Mouse (Mus musculus): ENCODE data around the gene Ccl27a. TPM values are rescaled to one million over a fixed set of nuclear protein-coding genes. Genes with fewer than 3 reads are reported as not detected.
"Not testable (repeated sequence)": the region's sequence is repeated elsewhere in the genome, so short reads cannot be mapped to it uniquely, and the experiment has no call there.

Gene Ccl27a
- total RNA-seq (2021) = 100 to 1,000 TPM; 250 to 265 TPM
- long read RNA-seq, experiment 1, transcript Ccl27a-204 (3 exons, 731 nt) = minor isoform, 9 of 101 reads
- long read RNA-seq, experiment 1, transcript Ccl27a-205 (5 exons, 841 nt) = minor isoform, 11 of 101 reads
- long read RNA-seq, experiment 1, transcript Ccl27a-206 (6 exons, 590 nt) = major isoform, 18 of 101 reads
- long read RNA-seq, experiment 1, transcript Ccl27a-202 (4 exons, 350 nt) = minor isoform, 9 of 101 reads
- long read RNA-seq, experiment 1, partial matches to known transcripts = 1 of 101 reads
- long read RNA-seq, experiment 1, other reads (novel, unspliced or antisense) = 42 of 101 reads
- long read RNA-seq, experiment 2, transcript Ccl27a-204 (3 exons, 731 nt) = minor isoform, 9 of 100 reads
- long read RNA-seq, experiment 2, transcript Ccl27a-216 (2 exons, 614 nt) = minor isoform, 6 of 100 reads
- long read RNA-seq, experiment 2, transcript Ccl27a-206 (6 exons, 590 nt) = major isoform, 11 of 100 reads
- long read RNA-seq, experiment 2, transcript Ccl27a-205 (5 exons, 841 nt) = minor isoform, 8 of 100 reads
- long read RNA-seq, experiment 2, partial matches to known transcripts = 2 of 100 reads
- long read RNA-seq, experiment 2, other reads (novel, unspliced or antisense) = 53 of 100 reads

- peak; percentile 76 to 81 for DNase-seq (ENCODE audit: extremely low spot score in 1 of 2, low spot score in 2 of 2)
Measured at GRCm38 (mm10) chr4:41774002-41774401, at the start of gene Ccl27a. Gene Ccl27a (minus strand): TSS chr4:41774247.

GRCm38 (mm10) chr4:41783197-41783596 lies 9.2 kb upstream of the Ccl27a start:
- H3K4me3 ChIP-seq; DNase-seq (ENCODE audit: extremely low spot score in 1 of 2, low spot score in 2 of 2); intact Hi-C loops (cut with DNase I): not testable (repeated sequence)
- H3K27ac ChIP-seq = peak overlapping the region; percentile 32; the same call in 1 of the 2 replicates

More at GRCm38 (mm10) chr4:41774002-41774401, at the start of gene Ccl27a:
- peak within 1 kb of the TSS; percentile 89 for H3K27ac ChIP-seq
- peak within 1 kb of the TSS; percentile 52 for H3K4me3 ChIP-seq
- intact Hi-C loops (cut with DNase I) = not testable (repeated sequence)

- H3K27ac ChIP-seq = peak overlapping the region; percentile 24; the same call in 1 of the 2 replicates
- H3K4me3 ChIP-seq; DNase-seq (ENCODE audit: extremely low spot score in 1 of 2, low spot score in 2 of 2); intact Hi-C loops (cut with DNase I): not testable (repeated sequence)
Measured at GRCm38 (mm10) chr4:41782711-41783110, 8.7 kb upstream of the Ccl27a start.

- peak overlapping the region; percentile 54 for H3K27ac ChIP-seq
- intact Hi-C loops (cut with DNase I); H3K4me3 ChIP-seq; DNase-seq (ENCODE audit: extremely low spot score in 1 of 2, low spot score in 2 of 2): not testable (repeated sequence)
Measured at GRCm38 (mm10) chr4:41781748-41782485, 7.9 kb upstream of the Ccl27a start.

- DNase-seq (ENCODE audit: extremely low spot score in 1 of 2, low spot score in 2 of 2); intact Hi-C loops (cut with DNase I); H3K4me3 ChIP-seq: not testable (repeated sequence)
- peak overlapping the region; percentile 11; the same call in 1 of the 2 replicates for H3K27ac ChIP-seq
Measured at GRCm38 (mm10) chr4:41781271-41781670, 7.2 kb upstream of the Ccl27a start.

- H3K27ac ChIP-seq; DNase-seq (ENCODE audit: extremely low spot score in 1 of 2, low spot score in 2 of 2); intact Hi-C loops (cut with DNase I); H3K4me3 ChIP-seq: not testable (repeated sequence)
Measured at GRCm38 (mm10) chr4:41775840-41776239, 1.8 kb upstream of the Ccl27a start.

- DNase-seq (ENCODE audit: extremely low spot score in 1 of 2, low spot score in 2 of 2); intact Hi-C loops (cut with DNase I): not testable (repeated sequence)
- peak overlapping the region; percentile 55 for H3K27ac ChIP-seq
- peak overlapping the region; percentile 52 for H3K4me3 ChIP-seq
Measured at GRCm38 (mm10) chr4:41774506-41774905, 459 bp upstream of the Ccl27a start.

GRCm38 (mm10) chr4:41773502-41773901 lies 545 bp downstream of the Ccl27a start:
- Histone ChIP-seq H3K27ac (peak overlapping the region; percentile 89), H3K4me3 (peak overlapping the region; percentile 52)
- peak; percentile 51 to 53 for DNase-seq (ENCODE audit: extremely low spot score in 1 of 2, low spot score in 2 of 2)
- intact Hi-C loops (cut with DNase I) = not testable (repeated sequence)

- peak overlapping the region; percentile 45 for H3K4me3 ChIP-seq
- DNase-seq (ENCODE audit: extremely low spot score in 1 of 2, low spot score in 2 of 2); intact Hi-C loops (cut with DNase I): not testable (repeated sequence)
- peak overlapping the region; percentile 29 for H3K27ac ChIP-seq
Measured at GRCm38 (mm10) chr4:41772946-41773345, 1.1 kb downstream of the Ccl27a start.

- intact Hi-C loops (cut with DNase I); DNase-seq (ENCODE audit: extremely low spot score in 1 of 2, low spot score in 2 of 2); H3K4me3 ChIP-seq: not testable (repeated sequence)
- peak overlapping the region; percentile 36; the same call in 1 of the 2 replicates for H3K27ac ChIP-seq
Measured at GRCm38 (mm10) chr4:41767301-41767700, 6.7 kb downstream of the Ccl27a start.

GRCm38 (mm10) chr4:41763176-41763575 lies 10.9 kb downstream of the Ccl27a start:
- peak overlapping the region; percentile 90 for H3K27ac ChIP-seq
- H3K4me3 ChIP-seq; intact Hi-C loops (cut with DNase I); DNase-seq (ENCODE audit: extremely low spot score in 1 of 2, low spot score in 2 of 2): not testable (repeated sequence)

GRCm38 (mm10) chr4:41762688-41763114 lies 11.3 kb downstream of the Ccl27a start:
- intact Hi-C loops (cut with DNase I); H3K4me3 ChIP-seq: not testable (repeated sequence)
- H3K27ac ChIP-seq = peak overlapping the region; percentile 90
- DNase-seq (ENCODE audit: extremely low spot score in 1 of 2, low spot score in 2 of 2) = peak in 1 of 2 experiments; percentile 51

All from left cerebral cortex, adult 2 months (tissue).